Mouse (Mus musculus) testis, postnatal 10 days (tissue): ENCODE measurements around the gene Fam120c.

Experiments
- DNase-seq: peaks from one replicate; pipeline ENCODE4 v3.0.0; 2021; ENCODE audit warnings: low spot score

The Fam120c gene

GRCm38 (mm10) chrX:151520458-151521322 lies 176.7 kb downstream of the Fam120c start, which contains the start of gene Phf8:
Gene Phf8, plus strand, starts transcription at chrX:151520672.
- DNase-seq = peak; percentile 97
